Mouse (Mus musculus) adrenal gland, postnatal 36 days (tissue): ENCODE results near the gene Zdhhc4. TPM values are rescaled to one million over a fixed set of nuclear protein-coding genes. Genes with fewer than 3 reads are reported as not detected.

Experiments
- DNase-seq, 2 experiments: peaks; one replicate each; pipeline ENCODE4 v3.0.0; 2021; ENCODE audit warnings: mixed read lengths in 1 of 2
- total RNA-seq, 2 experiments: library from RNA; stranded (reverse); gene quantifications; 2 replicates each; pipeline ENCODE4 v1.2.3; 2021

Gene Zdhhc4
- total RNA-seq, 2 experiments from 2014 or later = 54.7 to 60.4 TPM

DNA sequence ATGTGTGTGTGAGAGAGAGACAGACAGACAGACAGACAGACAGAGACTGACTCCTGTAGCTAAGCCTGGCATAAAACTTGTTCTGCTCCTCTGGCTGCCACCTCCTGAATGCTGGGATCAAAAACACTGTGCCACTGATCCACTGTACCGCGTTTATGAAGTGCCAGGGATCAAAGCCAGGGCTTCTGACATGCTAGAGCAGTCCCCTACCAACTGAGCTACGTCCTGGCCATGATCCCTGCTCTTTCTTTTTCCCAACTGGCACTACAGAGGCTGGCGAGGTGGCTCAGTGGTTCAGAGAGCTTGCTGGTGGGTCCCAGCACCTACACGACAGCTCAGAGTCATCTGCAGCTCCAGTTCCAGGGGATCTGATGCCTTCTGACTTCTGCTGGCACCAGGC, 53.3 kb downstream of the Zdhhc4 start:
- no peak for DNase-seq

DNA sequence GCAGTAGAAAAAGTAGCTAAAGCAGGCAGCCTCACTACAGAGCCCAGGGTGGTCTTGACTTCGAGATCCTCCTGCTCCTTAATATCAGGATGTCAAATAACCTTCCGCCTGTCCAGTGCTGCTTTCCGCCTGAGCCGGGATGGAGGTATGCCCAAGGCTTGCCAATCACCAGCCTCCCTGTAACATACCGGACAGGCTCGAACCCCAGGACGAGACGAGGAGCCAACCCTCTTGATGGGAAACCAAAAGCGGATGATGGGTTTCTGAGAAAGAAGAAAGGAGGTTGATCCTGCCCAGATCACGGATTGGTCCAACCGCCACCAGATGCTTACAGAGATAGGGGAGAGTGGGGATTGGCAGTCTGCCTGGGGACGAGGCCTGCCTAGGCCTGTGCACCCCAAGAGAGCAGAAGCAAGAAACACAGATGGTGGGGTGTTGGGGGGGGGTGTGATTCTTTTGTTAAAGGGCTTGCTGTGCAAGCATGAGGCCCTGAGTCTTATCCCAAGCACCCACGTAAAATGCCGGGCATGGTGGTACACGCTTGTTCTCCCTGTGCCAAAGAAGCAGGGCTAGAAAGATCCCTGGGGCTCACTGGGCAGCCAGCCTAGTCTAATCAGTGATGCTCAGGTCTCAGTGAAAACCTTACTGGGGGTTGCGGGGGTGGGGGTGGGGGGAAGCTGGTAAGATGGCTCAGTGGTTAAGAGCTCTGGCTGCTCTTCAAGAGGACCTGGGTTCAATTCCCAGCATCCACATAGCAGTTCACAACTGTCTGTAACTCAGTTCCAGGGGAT, 56.3 kb downstream of the Zdhhc4 start:
- DNase-seq = no peak

DNA sequence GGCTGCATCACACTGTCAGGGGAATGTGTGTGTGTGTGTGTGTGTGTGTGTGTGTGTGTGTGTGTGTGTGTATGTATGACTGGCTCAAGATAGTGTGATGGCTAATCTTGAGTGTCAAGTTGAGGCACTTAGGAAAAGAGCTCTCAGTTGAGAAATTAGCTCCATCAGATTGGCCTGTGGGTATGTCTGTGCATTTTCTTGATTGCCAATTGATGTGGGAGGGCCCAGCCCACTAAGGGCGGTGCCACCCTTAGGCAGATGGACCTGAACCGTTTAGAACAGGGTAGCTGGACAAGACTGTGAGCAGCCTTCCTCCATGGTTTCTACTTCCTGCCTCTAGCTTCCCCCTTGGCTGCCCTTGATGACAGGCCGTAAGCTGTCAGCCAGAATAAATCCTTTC, 56.9 kb downstream of the Zdhhc4 start:
- no peak for DNase-seq

DNA sequence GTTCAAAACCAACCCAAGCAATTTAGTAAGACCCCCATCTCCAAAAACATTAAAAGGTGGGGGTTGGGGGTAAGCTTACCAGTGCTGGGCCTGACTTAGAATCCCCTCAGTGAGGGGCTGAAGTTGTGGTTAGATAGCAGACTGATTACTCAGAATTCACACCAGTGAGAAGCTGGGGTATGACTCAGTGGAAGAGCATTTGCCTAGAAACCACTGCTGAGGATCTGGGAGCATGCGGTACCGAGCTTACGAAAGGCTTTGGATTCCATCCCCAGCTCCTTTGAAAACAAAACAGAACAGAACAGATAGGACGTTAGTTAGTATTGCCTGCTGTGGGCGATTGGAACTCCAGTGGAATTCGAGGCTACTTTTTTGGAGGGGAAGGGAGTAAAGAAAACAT, 57.4 kb downstream of the Zdhhc4 start:
- peak in 1 of 2 experiments; percentile 40 for DNase-seq

DNA sequence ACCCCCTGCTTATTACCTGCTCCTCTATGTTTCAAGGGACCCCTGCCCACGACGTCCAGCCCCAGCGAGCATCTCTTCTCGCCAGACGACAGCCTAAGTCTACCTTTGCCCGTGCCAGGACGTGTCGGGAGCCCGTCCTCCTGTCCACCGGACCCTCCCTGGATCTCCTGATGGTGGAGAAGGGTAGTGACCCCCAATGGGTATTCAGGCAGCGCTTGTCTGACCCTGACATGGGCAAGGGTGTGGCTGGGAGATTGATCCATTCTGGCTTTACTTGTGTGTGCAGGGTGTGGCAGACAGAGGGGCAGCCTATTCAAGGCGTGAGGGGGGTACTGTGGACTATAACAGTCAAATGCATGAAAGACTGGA, 58.9 kb downstream of the Zdhhc4 start:
- DNase-seq = no peak

DNA sequence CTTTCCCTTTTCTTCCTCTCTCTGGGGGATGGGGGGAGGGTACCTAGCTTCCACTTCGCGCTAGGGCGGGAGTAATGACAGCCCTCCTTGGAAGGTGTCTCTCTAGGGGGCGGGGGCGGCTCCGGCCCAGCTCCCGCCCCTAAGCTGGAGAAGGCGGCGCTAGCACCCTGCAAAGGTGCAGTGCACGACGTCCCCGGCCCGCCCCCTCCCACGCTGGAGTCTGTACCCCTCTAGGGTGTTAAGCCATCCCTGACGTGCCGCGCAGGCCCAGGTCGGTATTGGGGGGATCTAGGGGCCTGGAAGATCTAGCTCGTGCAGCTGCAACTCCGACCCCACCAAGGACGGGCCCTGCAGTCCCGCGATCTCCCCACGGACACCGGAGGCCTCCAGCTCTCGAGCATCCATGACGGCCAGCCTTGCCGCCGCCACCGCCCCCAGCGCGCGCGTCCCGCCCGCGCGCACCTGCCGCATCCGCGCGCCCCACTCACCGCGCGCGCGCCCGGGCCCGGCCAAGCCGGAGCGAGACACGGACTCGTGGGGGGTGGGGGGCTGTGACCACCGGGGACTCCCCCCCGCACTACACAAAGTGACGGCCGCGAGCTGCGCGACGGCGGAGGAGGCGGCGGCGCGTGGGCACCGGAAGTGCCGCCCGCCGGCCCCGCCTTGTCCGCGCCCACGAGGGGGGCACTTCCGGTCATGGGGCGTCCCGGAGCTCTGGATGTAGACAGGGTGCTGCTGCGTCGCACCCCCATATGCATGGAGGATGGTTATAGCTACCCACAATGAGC, 59.5 kb downstream of the Zdhhc4 start, which contains the start of gene Zfp316:
Gene Zfp316 (minus strand): TSS at position 660 of the 788 bp plus-strand sequence.
- DNase-seq = peak; percentile 74 to 89

DNA sequence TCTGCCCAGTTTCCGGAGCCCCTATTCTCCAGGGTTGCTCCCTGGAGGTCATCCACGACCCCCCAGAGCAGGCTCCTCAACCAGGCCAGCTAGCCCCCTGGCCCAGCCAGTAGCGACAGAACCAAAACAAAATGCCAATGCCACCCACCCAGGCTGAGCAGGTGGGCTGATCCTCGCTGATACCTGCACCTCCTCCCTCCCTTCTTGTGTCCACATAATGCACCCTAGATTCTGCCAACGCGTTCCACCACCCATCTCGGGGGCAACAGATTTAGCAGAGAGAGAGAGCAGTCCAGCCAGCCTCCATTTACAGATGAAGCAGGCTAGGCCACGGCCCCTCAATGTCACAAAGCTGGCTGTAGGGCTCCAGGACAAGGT, 60.1 kb downstream of the Zdhhc4 start:
- no peak for DNase-seq

DNA sequence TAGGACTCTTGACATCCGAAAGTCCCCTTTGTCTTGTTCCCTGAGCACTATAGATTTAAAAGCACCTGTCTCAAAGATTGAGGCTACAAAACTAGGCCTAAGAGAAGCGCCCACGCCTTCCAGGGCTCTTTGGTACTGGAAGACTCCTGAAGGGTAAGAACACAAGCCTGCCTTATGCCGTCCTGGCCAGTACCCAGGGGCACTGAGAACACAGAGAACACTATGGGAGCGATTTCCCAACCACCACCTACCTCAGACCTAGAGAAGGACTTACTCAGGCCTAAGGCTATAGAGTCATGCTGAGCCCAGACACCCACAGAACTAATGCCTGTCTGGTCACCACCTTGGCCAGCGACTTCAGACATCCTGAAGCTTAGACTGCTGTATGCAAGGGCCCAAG, 62.3 kb downstream of the Zdhhc4 start:
- no peak for DNase-seq

Other genes with a start within 250 kb of the Zdhhc4 start
- 10 to 100 TPM; 38.4 to 48.7 TPM for gene Rnf216, start 216.3 kb downstream of the Zdhhc4 start, total RNA-seq
- under 1 TPM in 1 of 2 experiments, not detected in 1; 0.07 TPM for gene Olfr718-ps1, start 181.7 kb downstream of the Zdhhc4 start, total RNA-seq
- gene Rbak, start 148.5 kb downstream of the Zdhhc4 start, total RNA-seq = 10 to 100 TPM; 11.3 to 11.7 TPM
- not detected for gene Spdye4b, start 148.2 kb downstream of the Zdhhc4 start, total RNA-seq
- gene Spdye4a, start 102.4 kb downstream of the Zdhhc4 start, total RNA-seq = not detected
- gene Zfp12, start 94.1 kb downstream of the Zdhhc4 start, total RNA-seq = 10 to 100 TPM; 22.2 to 22.9 TPM
- 1 to 10 TPM; 5.2 to 9.7 TPM for gene Zfp316, start 59.2 kb downstream of the Zdhhc4 start, total RNA-seq
- gene Zfp853, start 35.6 kb downstream of the Zdhhc4 start, total RNA-seq = under 1 TPM; 0.36 to 0.40 TPM
- 10 to 100 TPM; 24.2 to 33.2 TPM for gene E130309D02Rik, start 13.9 kb downstream of the Zdhhc4 start, total RNA-seq
- under 1 TPM; 0.20 to 0.30 TPM for gene Grid2ip, start 28.1 kb upstream of the Zdhhc4 start, total RNA-seq
- 100 to 1,000 TPM; 114 to 116 TPM for gene Kdelr2, start 74.6 kb upstream of the Zdhhc4 start, total RNA-seq
- 10 to 100 TPM; 14.4 to 20.7 TPM for gene Daglb, start 135.3 kb upstream of the Zdhhc4 start, total RNA-seq
- gene Rac1, start 198.8 kb upstream of the Zdhhc4 start, total RNA-seq = 100 to 1,000 TPM; 372 to 394 TPM